Mouse (Mus musculus) limb, embryonic 12.5 days (tissue): ENCODE data around the gene Tmem253. TPM values are rescaled to one million over a fixed set of nuclear protein-coding genes. Genes with fewer than 3 reads are reported as not detected.
"Not testable (repeated sequence)": the region's sequence is repeated elsewhere in the genome, so short reads cannot be mapped to it uniquely, and the experiment has no call there.

Source experiments
- ATAC-seq: fragments of 200-750 bp; cut with Nextera tagmentation; 2 replicates; pipeline ENCODE4 v1.8.0; 2017; ENCODE audit warnings: low read depth, moderate TSS enrichment; ENCODE audit not compliant: insufficient number of reproducible peaks, insufficient read depth, low FRiP score, low TSS enrichment
- H3K27ac ChIP-seq: fragments of 300-500 bp; sonication (generic); 2 replicates; pipeline ENCODE4 v1.5.1; 2016; ENCODE audit warnings: mild to moderate bottlenecking, moderate library complexity
- H3K27me3 ChIP-seq: fragments of 300-500 bp; sonication (generic); 2 replicates; pipeline ENCODE4 v1.6.1; 2016; ENCODE audit warnings: mild to moderate bottlenecking, moderate library complexity
- H3K36me3 ChIP-seq: fragments of 300-500 bp; sonication (generic); 2 replicates; pipeline ENCODE4 v1.6.1; 2016; ENCODE audit warnings: mild to moderate bottlenecking, moderate library complexity
- H3K4me1 ChIP-seq: fragments of 300-500 bp; sonication (generic); replicated peaks from 2 replicates; pipeline ENCODE4 v1.6.1; 2016
- H3K4me2 ChIP-seq: fragments of 300-500 bp; sonication (generic); 2 replicates; pipeline ENCODE4 v1.6.1; 2016; ENCODE audit warnings: mild to moderate bottlenecking, moderate library complexity
- H3K4me3 ChIP-seq: fragments of 300-500 bp; sonication (generic); replicated peaks from 2 replicates; pipeline ENCODE4 v1.5.1; 2016; ENCODE audit warnings: mild to moderate bottlenecking
- H3K9ac ChIP-seq: fragments of 300-500 bp; sonication (generic); replicated peaks from 2 replicates; pipeline ENCODE4 v1.6.1; 2016; ENCODE audit warnings: mild to moderate bottlenecking, moderate library complexity
- H3K9me3 ChIP-seq: fragments of 300-500 bp; sonication (generic); 2 replicates; pipeline ENCODE4 v1.6.1; 2016; ENCODE audit warnings: mild to moderate bottlenecking, moderate library complexity
- WGBS: fragments of 180-500 bp; shearing (Covaris S2); methylation state at CpG from one replicate; pipeline ENCODE4 v1.1.7; 2016; 5-methylcytosine and 5-hydroxymethylcytosine counted together
- polyA plus RNA-seq: library from polyadenylated mRNA; unstranded; fragments of >200 nt; fragmentation: Nextera tagmentation; extraction: Ambion mirVana; gene quantifications from 2 replicates; pipeline ENCODE4 v1.2.1, GENCODE M21; 2016

Tmem253 gene
- polyA plus RNA-seq, 1 experiment from 2014 or later: 1.2 TPM

GRCm38 (mm10) chr14:52022244-52022708 lies 6.8 kb downstream of the Tmem253 start:
- H3K27ac ChIP-seq: peak overlapping the region; percentile 87; the same call in 1 of the 2 replicates
- H3K9me3 ChIP-seq: no peaks in the 10 kb centered on the region
- peak overlapping the region; percentile 27 for H3K4me3 ChIP-seq
- peak overlapping the region; percentile 60 for H3K4me2 ChIP-seq
- peaks cover 30% of the 10 kb centered on the region for H3K4me1 ChIP-seq
- no peak for ATAC-seq
- H3K36me3 ChIP-seq: no peaks in the 10 kb centered on the region
- H3K27me3 ChIP-seq: no peaks in the 10 kb centered on the region
- WGBS: 68% methylated on average over 3 of the region's 3 CpGs
- no peak overlapping the region for H3K9ac ChIP-seq

- Histone ChIP-seq H3K4me3 (peak overlapping the region; percentile 27), H3K27me3 (no peaks in the 10 kb centered on the region), H3K4me1 (peaks cover 30% of the 10 kb centered on the region), H3K4me2 (peak overlapping the region; percentile 60), H3K9me3 (no peaks in the 10 kb centered on the region), H3K27ac (peak overlapping the region; percentile 87), H3K36me3 (no peaks in the 10 kb centered on the region), H3K9ac (peak overlapping the region; percentile 23; the same call in 1 of the 2 replicates)
- ATAC-seq: peak; percentile 18; the same call in 1 of the 2 replicates
- 5% methylated on average over 23 of the region's 23 CpGs for WGBS
Observed at GRCm38 (mm10) chr14:52022709-52023459, 7.4 kb downstream of the Tmem253 start.

- no peak overlapping the region for H3K4me3 ChIP-seq
- H3K36me3 ChIP-seq: no peaks in the 10 kb centered on the region
- H3K4me2 ChIP-seq: no peak overlapping the region
- no peak overlapping the region for H3K9ac ChIP-seq
- ATAC-seq: no peak
- H3K4me1 ChIP-seq: peaks cover 24% of the 10 kb centered on the region
- H3K9me3 ChIP-seq: no peaks in the 10 kb centered on the region
- no peak overlapping the region; the same call in 1 of the 2 replicates for H3K27ac ChIP-seq
- no peaks in the 10 kb centered on the region for H3K27me3 ChIP-seq
- WGBS: 89% methylated on average over 2 of the region's 2 CpGs
Observed at GRCm38 (mm10) chr14:52024133-52024532, 8.7 kb downstream of the Tmem253 start.

- H3K9ac ChIP-seq: no peak overlapping the region
- H3K4me3 ChIP-seq: no peak overlapping the region
- 87% methylated on average over 4 of the region's 4 CpGs for WGBS
- H3K27ac ChIP-seq: no peak overlapping the region
- no peaks in the 10 kb centered on the region for H3K36me3 ChIP-seq
- H3K4me1 ChIP-seq: peaks cover 17% of the 10 kb centered on the region
- no peaks in the 10 kb centered on the region for H3K9me3 ChIP-seq
- no peak overlapping the region for H3K4me2 ChIP-seq
- no peak for ATAC-seq
- H3K27me3 ChIP-seq: no peaks in the 10 kb centered on the region
Observed at GRCm38 (mm10) chr14:52026342-52026741, 10.9 kb downstream of the Tmem253 start.

GRCm38 (mm10) chr14:52035926-52036325 lies 20.5 kb downstream of the Tmem253 start:
- Histone ChIP-seq H3K4me2 (no peak overlapping the region), H3K4me1 (no peaks in the 10 kb centered on the region), H3K27ac (no peak overlapping the region), H3K9ac (no peak overlapping the region), H3K36me3 (no peaks in the 10 kb centered on the region), H3K9me3 (no peaks in the 10 kb centered on the region), H3K4me3 (no peak overlapping the region), H3K27me3 (no peaks in the 10 kb centered on the region)
- WGBS: 89% methylated on average over 6 of the region's 6 CpGs
- no peak for ATAC-seq

- ATAC-seq: no peak
- no peak overlapping the region for H3K27ac ChIP-seq
Observed at GRCm38 (mm10) chr14:52039332-52039731, 23.9 kb downstream of the Tmem253 start.

GRCm38 (mm10) chr14:52042359-52042758 lies 26.9 kb downstream of the Tmem253 start, which contains the start of gene Olfr221:
Olfr221 (minus strand) TSS chr14:52042459.
- H3K4me2 ChIP-seq, H3K4me3 ChIP-seq, ATAC-seq, H3K9ac ChIP-seq, H3K4me1 ChIP-seq, H3K36me3 ChIP-seq, H3K27me3 ChIP-seq, H3K9me3 ChIP-seq, H3K27ac ChIP-seq: not testable (repeated sequence)
- 55% methylated on average over 3 of the region's 3 CpGs for WGBS

More at GRCm38 (mm10) chr14:52039332-52039731, 23.9 kb downstream of the Tmem253 start:
- no peaks in the 10 kb centered on the region for H3K4me1 ChIP-seq
- no peaks in the 10 kb centered on the region for H3K27me3 ChIP-seq
- no peak overlapping the region for H3K9ac ChIP-seq
- no peaks in the 10 kb centered on the region for H3K9me3 ChIP-seq
- no peak overlapping the region for H3K4me3 ChIP-seq
- no peak overlapping the region for H3K4me2 ChIP-seq
- WGBS: 85% methylated on average over 5 of the region's 5 CpGs
- no peaks in the 10 kb centered on the region for H3K36me3 ChIP-seq

GRCm38 (mm10) chr14:52043446-52043845 lies 28.0 kb downstream of the Tmem253 start:
- Histone ChIP-seq H3K4me1 (0 out of 2 replicates have a peak, but pooled peaks cover 3% of the 10 kb centered on the region), H3K9ac (no peak overlapping the region), H3K27me3 (no peaks in the 10 kb centered on the region), H3K27ac (no peak overlapping the region), H3K4me2 (no peak overlapping the region), H3K9me3 (no peaks in the 10 kb centered on the region), H3K36me3 (no peaks in the 10 kb centered on the region), H3K4me3 (no peak overlapping the region)
- no peak for ATAC-seq
- 84% methylated on average over 6 of the region's 6 CpGs for WGBS

GRCm38 (mm10) chr14:52044901-52045678 lies 29.6 kb downstream of the Tmem253 start:
- H3K4me2 ChIP-seq: no peak overlapping the region
- ATAC-seq: no peak

GRCm38 (mm10) chr14:52045966-52046565 lies 30.6 kb downstream of the Tmem253 start:
- H3K27ac ChIP-seq: no peak overlapping the region
- H3K9ac ChIP-seq: no peak overlapping the region
- ATAC-seq: no peak
- H3K4me2 ChIP-seq: no peak overlapping the region
- H3K4me1 ChIP-seq: 0 out of 2 replicates have a peak, but pooled peaks cover 3% of the 10 kb centered on the region
- no peak overlapping the region for H3K4me3 ChIP-seq
- no peaks in the 10 kb centered on the region for H3K27me3 ChIP-seq
- no peaks in the 10 kb centered on the region for H3K36me3 ChIP-seq
- 82% methylated on average over 9 of the region's 9 CpGs for WGBS
- no peaks in the 10 kb centered on the region for H3K9me3 ChIP-seq

More at GRCm38 (mm10) chr14:52044901-52045678, 29.6 kb downstream of the Tmem253 start:
- Histone ChIP-seq H3K4me1 (0 out of 2 replicates have a peak, but pooled peaks cover 3% of the 10 kb centered on the region), H3K9ac (no peak overlapping the region), H3K27me3 (no peaks in the 10 kb centered on the region), H3K36me3 (no peaks in the 10 kb centered on the region), H3K4me3 (no peak overlapping the region), H3K9me3 (no peaks in the 10 kb centered on the region), H3K27ac (no peak overlapping the region)
- 10% methylated on average over 8 of the region's 8 CpGs for WGBS

- not testable (repeated sequence) for H3K27me3 ChIP-seq, H3K4me2 ChIP-seq, H3K4me3 ChIP-seq, H3K36me3 ChIP-seq, H3K4me1 ChIP-seq, H3K9me3 ChIP-seq, H3K27ac ChIP-seq, H3K9ac ChIP-seq, ATAC-seq
- 89% methylated on average over 3 of the region's 3 CpGs for WGBS
Observed at GRCm38 (mm10) chr14:52052720-52053119, 37.3 kb downstream of the Tmem253 start.
